Mouse (Mus musculus) hindlimb bud, embryonic 11.5 days (tissue): ENCODE data around the gene Rnf26.

Experiments
- DNase-seq: peaks from one replicate; pipeline ENCODE4 v3.0.0-alpha.2; 2012; ENCODE audit warnings: low read depth, low spot score; ENCODE audit errors: extremely low spot score

The Rnf26 gene

DNA sequence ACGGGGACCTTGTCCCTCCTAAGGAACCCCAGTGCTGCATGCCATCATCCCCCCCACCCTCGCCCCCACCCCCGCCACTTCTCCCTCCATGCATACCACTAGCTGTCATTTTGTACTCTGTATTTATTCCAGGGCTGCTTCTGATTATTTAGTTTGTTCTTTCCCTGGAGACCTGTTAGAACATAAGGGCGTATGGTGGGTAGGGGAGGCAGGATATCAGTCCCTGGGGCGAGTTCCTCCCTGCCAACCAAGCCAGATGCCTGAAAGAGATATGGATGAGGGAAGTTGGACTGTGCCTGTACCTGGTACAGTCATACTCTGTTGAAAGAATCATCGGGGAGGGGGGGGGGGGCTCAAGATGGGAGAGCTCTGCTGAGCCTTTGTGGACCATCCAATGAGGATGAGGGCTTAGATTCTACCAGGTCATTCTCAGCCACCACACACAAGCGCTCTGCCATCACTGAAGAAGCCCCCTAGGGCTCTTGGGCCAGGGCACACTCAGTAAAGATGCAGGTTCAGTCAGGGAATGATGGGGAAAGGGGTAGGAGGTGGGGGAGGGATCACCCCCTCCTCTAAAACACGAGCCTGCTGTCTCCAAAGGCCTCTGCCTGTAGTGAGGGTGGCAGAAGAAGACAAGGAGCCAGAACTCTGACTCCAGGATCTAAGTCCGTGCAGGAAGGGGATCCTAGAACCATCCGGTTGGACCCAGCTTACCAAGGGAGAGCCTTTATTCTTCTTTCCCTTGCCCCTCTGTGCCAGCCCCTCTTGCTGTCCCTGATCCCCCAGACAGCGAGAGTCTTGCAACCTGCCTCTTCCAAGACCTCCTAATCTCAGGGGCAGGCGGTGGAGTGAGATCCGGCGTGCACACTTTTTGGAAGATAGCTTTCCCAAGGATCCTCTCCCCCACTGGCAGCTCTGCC, 65.5 kb downstream of the Rnf26 start:
- no peak for DNase-seq

DNA sequence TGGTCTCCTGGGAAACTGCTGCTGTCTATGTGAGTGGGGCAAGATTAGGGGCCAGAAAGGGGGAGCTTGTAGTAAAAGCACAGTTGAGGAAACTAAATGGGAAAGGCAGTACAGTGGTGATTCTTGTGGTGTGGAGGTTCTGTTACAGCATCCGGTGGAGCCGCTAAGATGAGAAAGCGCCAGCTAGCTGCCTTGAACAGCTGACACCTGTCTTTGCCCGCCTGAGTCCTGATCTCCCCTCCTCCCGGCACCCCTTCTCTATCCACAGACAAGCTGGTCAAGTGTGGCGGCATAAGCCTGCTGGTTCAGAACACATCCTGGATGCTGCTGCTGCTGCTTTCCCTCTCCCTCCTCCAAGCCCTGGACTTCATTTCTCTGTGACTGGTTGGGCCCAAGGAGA, 66.2 kb downstream of the Rnf26 start:
- no peak for DNase-seq

DNA sequence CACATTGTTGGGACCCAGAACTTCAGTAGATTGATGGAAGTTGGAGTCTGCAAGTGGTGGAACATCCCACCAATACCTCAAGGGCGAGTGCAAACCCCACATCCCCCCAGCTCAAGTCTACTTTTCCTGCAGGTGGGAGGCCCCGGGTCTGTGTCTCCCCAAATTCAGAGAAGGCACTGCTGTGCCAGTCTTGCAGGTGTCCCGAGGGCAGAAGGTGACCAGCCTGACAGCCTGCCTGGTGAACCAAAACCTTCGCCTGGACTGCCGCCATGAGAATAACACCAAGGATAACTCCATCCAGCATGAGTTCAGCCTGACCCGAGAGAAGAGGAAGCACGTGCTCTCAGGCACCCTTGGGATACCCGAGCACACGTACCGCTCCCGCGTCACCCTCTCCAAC, 66.9 kb downstream of the Rnf26 start:
- no peak for DNase-seq

DNA sequence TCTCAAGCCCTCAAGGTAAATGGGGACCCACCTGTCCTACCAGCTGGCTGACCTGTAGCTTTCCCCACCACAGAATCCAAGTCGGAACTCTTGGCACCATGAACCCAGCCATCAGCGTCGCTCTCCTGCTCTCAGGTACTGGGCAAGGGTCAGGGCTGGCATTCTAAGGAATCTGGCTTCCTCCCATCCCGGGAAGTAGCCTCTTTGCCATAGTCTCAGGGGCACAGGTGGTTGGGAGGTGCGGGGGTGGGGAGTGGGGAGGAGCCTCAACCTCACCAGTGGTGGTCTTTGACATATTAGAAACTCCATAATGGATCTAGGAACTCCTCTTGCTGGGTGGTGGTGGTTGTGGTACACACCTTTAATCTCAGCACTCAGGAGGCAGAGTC, 67.4 kb downstream of the Rnf26 start:
- no peak for DNase-seq
